Comparison of ENCODE assay signal across 9 mouse cellular contexts in the genomic region with DNA sequence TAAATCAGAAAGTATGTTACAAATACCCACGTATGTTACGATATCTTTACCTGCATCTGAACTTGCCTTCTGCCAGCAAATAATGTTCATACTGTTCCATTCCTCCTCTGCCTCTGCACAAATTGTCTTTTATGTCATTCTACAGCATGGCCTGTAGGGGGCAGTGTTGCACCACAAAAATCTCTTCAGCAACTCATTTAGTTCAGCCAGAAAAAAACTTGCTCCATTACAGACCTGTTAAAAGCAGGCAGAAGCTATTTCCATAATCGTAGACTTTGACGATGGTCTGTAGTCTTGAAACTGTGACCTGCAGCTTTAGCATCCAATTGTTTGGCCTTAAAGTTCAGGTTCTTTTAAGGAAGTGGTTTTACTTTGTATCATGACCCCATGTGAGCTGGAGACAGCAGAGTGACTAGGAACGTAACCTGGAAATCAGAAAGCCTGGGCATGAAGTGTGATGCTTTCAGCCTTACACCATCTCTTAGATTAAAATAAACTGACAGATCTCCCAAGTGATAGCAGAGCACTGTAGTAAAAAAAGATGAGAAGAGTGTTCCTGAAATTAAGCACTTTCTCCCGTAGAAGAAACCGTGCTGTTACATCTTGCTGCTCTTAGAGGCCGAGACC.
DNase-seq lines count a peak whose midpoint lies in the region; ATAC-seq and TF ChIP-seq lines count a peak whose summit lies in the region.
"Had no signal": no experiment of that assay in that cellular context is flagged by ENCODE, and none has a peak within 500 bp of the region (broad histone marks: within the 10 kb centered on the region; RNA-seq: fewer than 3 reads in every experiment).

No protein-coding gene starts in this region.

- H3K4me3 ChIP-seq in intestine, postnatal 0 days (ENCODE audit: low read depth, low read length), result no peak overlapping the region
- no peak overlapping the region for H3K4me3 ChIP-seq in intestine, embryonic 16.5 days (ENCODE audit: low read length)
- no peak overlapping the region for H3K4me3 ChIP-seq in forebrain, embryonic 11.5 days (ENCODE audit: low read depth, low read length)
- no peak overlapping the region for H3K4me3 ChIP-seq in limb, embryonic 14.5 days (replicated peaks; ENCODE audit: low read length)
- H3K4me3 ChIP-seq: limb, embryonic 15.5 days had no signal

- no peak overlapping the region for H3K4me2 ChIP-seq in intestine, postnatal 0 days (replicated peaks; ENCODE audit: low read depth)
- H3K4me2 ChIP-seq in intestine, embryonic 16.5 days (ENCODE audit: low read depth, low read length), result no peak overlapping the region
- H3K4me2 ChIP-seq in forebrain, embryonic 11.5 days (ENCODE audit: low read depth, low read length, severe bottlenecking), result no peak overlapping the region
- no peak overlapping the region for H3K4me2 ChIP-seq in limb, embryonic 14.5 days (replicated peaks; ENCODE audit: low read depth, low read length, severe bottlenecking)
- H3K4me2 ChIP-seq: limb, embryonic 15.5 days had no signal

- no peak for ATAC-seq in intestine, postnatal 0 days
- no peak for ATAC-seq in intestine, embryonic 16.5 days
- peak; percentile 72 for ATAC-seq in forebrain, embryonic 11.5 days (replicated peaks; ENCODE audit: low FRiP score)
- no peak for ATAC-seq in limb, embryonic 14.5 days (ENCODE audit: low FRiP score, low read depth)

- WGBS in intestine, postnatal 0 days, result 53% methylated on average over 8 of the region's 8 CpGs
- WGBS in intestine, embryonic 16.5 days, result 50% methylated on average over 8 of the region's 8 CpGs
- WGBS in forebrain, embryonic 11.5 days, result 52% methylated on average over 8 of the region's 8 CpGs
- WGBS in limb, embryonic 14.5 days, result 48% methylated on average over 8 of the region's 8 CpGs

- no peaks in the 10 kb centered on the region for H3K36me3 ChIP-seq in intestine, postnatal 0 days (ENCODE audit: control insufficient read depth, insufficient read depth)
- H3K36me3 ChIP-seq in intestine, embryonic 16.5 days (ENCODE audit: control insufficient read depth, insufficient read depth, low read length), result no peaks in the 10 kb centered on the region
- no peaks in the 10 kb centered on the region for H3K36me3 ChIP-seq in forebrain, embryonic 11.5 days (ENCODE audit: control insufficient read depth, insufficient read depth, low read length)
- H3K36me3 ChIP-seq in limb, embryonic 14.5 days (ENCODE audit: control insufficient read depth, insufficient read depth, low read length), result no peaks in the 10 kb centered on the region
- H3K36me3 ChIP-seq: limb, embryonic 15.5 days had no signal

- H3K9ac ChIP-seq in intestine, postnatal 0 days (ENCODE audit: low read depth, low read length), result no peak overlapping the region
- no peak overlapping the region for H3K9ac ChIP-seq in intestine, embryonic 16.5 days (ENCODE audit: low read depth, low read length)
- no peak overlapping the region for H3K9ac ChIP-seq in forebrain, embryonic 11.5 days (ENCODE audit: low read length)
- no peak overlapping the region for H3K9ac ChIP-seq in limb, embryonic 14.5 days (ENCODE audit: low read depth, low read length, severe bottlenecking)
- H3K9ac ChIP-seq: limb, embryonic 15.5 days had no signal

- no peaks in the 10 kb centered on the region for H3K4me1 ChIP-seq in intestine, postnatal 0 days (replicated peaks; ENCODE audit: control insufficient read depth, insufficient read depth, low read length)
- H3K4me1 ChIP-seq in intestine, embryonic 16.5 days (ENCODE audit: control insufficient read depth, insufficient read depth, low read length), result no peaks in the 10 kb centered on the region
- no peaks in the 10 kb centered on the region for H3K4me1 ChIP-seq in forebrain, embryonic 11.5 days (replicated peaks; ENCODE audit: control insufficient read depth, insufficient read depth, low read length)
- H3K4me1 ChIP-seq in limb, embryonic 14.5 days (ENCODE audit: control insufficient read depth, insufficient read depth, low read length), result no peaks in the 10 kb centered on the region
- H3K4me1 ChIP-seq: limb, embryonic 15.5 days had no signal

- H3K27me3 ChIP-seq in intestine, postnatal 0 days (replicated peaks; ENCODE audit: control insufficient read depth, insufficient read depth, low read length), result no peaks in the 10 kb centered on the region
- H3K27me3 ChIP-seq in intestine, embryonic 16.5 days (replicated peaks; ENCODE audit: control insufficient read depth, insufficient read depth, low read length), result no peaks in the 10 kb centered on the region
- H3K27me3 ChIP-seq in forebrain, embryonic 11.5 days (ENCODE audit: control insufficient read depth, insufficient read depth, low read length), result no peaks in the 10 kb centered on the region
- no peaks in the 10 kb centered on the region for H3K27me3 ChIP-seq in limb, embryonic 14.5 days (ENCODE audit: control insufficient read depth, insufficient read depth, low read length)
- H3K27me3 ChIP-seq: limb, embryonic 15.5 days had no signal

- TF ChIP-seq POLR2A in limb, embryonic 14.5 days (IDR thresholded peaks at IDR 0.05; ENCODE audit: borderline replicate concordance, extremely low read depth, insufficient read depth, insufficient read length), result no peak

- peak; percentile 28 for DNase-seq in c-Kit-positive CD71-negative TER-119-negative erythroid progenitor cells, embryonic 14.5 days (ENCODE audit: low read depth)
- peak; percentile 90 for DNase-seq in forebrain, embryonic 11.5 days (ENCODE audit: low spot score)
- DNase-seq in hindlimb bud, embryonic 11.5 days (ENCODE audit: extremely low spot score, low read depth, low spot score), result peak; percentile 77
- DNase-seq in limb, embryonic 14.5 days (ENCODE audit: low spot score), result peak; percentile 84
- DNase-seq in naive thymus-derived CD4-positive, alpha-beta T cell, adult 2 months (ENCODE audit: low read depth), result peak; percentile 72
- peak; percentile 26 to 74 for DNase-seq in spleen, postnatal 4 days (ENCODE audit: low spot score in 2 of 2)

- TF ChIP-seq CTCF in intestine, postnatal 0 days (IDR thresholded peaks at IDR 0.05; ENCODE audit: low read depth), result peak; percentile 84

- no peak overlapping the region for H3K27ac ChIP-seq in intestine, postnatal 0 days (ENCODE audit: low read depth, low read length)
- H3K27ac ChIP-seq in intestine, embryonic 16.5 days (ENCODE audit: low read length), result no peak overlapping the region
- H3K27ac ChIP-seq in forebrain, embryonic 11.5 days (ENCODE audit: low read depth, low read length), result no peak overlapping the region
- H3K27ac ChIP-seq in limb, embryonic 14.5 days (replicated peaks; ENCODE audit: low read depth, low read length), result no peak overlapping the region
- H3K27ac ChIP-seq: limb, embryonic 15.5 days had no signal

- no peaks in the 10 kb centered on the region for H3K9me3 ChIP-seq in intestine, postnatal 0 days (ENCODE audit: control insufficient read depth)
- no peaks in the 10 kb centered on the region for H3K9me3 ChIP-seq in intestine, embryonic 16.5 days (ENCODE audit: control insufficient read depth, low read length)
- no peaks in the 10 kb centered on the region for H3K9me3 ChIP-seq in forebrain, embryonic 11.5 days (ENCODE audit: control insufficient read depth, low read length)
- no peaks in the 10 kb centered on the region for H3K9me3 ChIP-seq in limb, embryonic 14.5 days (ENCODE audit: control insufficient read depth, low read length)
- H3K9me3 ChIP-seq: limb, embryonic 15.5 days had no signal

Comparison
In these comparisons a context has a peak if more than half of its experiments do, and no peak if none do; other contexts are left out.
1. DNase-seq: peak in every context shown above with its lines; median percentile 90 in forebrain, embryonic 11.5 days; 84 in limb, embryonic 14.5 days; 77 in hindlimb bud, embryonic 11.5 days; 72 in naive thymus-derived CD4-positive, alpha-beta T cell, adult 2 months; 50 in spleen, postnatal 4 days; 28 in c-Kit-positive CD71-negative TER-119-negative erythroid progenitor cells, embryonic 14.5 days.